Mouse (Mus musculus) intestine, postnatal 0 days (tissue): Measurements from ENCODE around the gene Cntn6. TPM values are rescaled to one million over a fixed set of nuclear protein-coding genes. Genes with fewer than 3 reads are reported as not detected.
A peak's percentile ranks its signal among the peaks of the same experiment; 100 is the strongest.

Experiments
- ATAC-seq: fragments of 200-750 bp; cut with Nextera tagmentation; 2 replicates; pipeline ENCODE4 v1.8.0; 2017; ENCODE audit warnings: mild to moderate bottlenecking, moderate TSS enrichment, moderate library complexity
- H3K27ac ChIP-seq: fragments of 300-500 bp; sonication (generic); 2 replicates; pipeline ENCODE4 v1.5.1; 2014; ENCODE audit warnings: mild to moderate bottlenecking, low read depth, low read length, moderate library complexity
- H3K27me3 ChIP-seq: fragments of 300-500 bp; sonication (generic); replicated peaks from 2 replicates; pipeline ENCODE4 v1.6.1; 2014; ENCODE audit warnings: low read length, mixed read lengths; ENCODE audit not compliant: control insufficient read depth, insufficient read depth
- H3K36me3 ChIP-seq: fragments of 300-500 bp; sonication (generic); 2 replicates; pipeline ENCODE4 v1.6.1; 2014; ENCODE audit warnings: mild to moderate bottlenecking, moderate library complexity; ENCODE audit not compliant: control insufficient read depth, insufficient read depth
- H3K4me1 ChIP-seq: fragments of 300-500 bp; sonication (generic); replicated peaks from 2 replicates; pipeline ENCODE4 v1.6.1; 2014; ENCODE audit warnings: antibody characterized with exemption, low read length, mixed read lengths; ENCODE audit not compliant: control insufficient read depth, insufficient read depth
- H3K4me2 ChIP-seq: fragments of 300-500 bp; sonication (generic); replicated peaks from 2 replicates; pipeline ENCODE4 v1.6.1; 2014; ENCODE audit warnings: low read depth, mild to moderate bottlenecking, moderate library complexity
- H3K4me3 ChIP-seq: fragments of 300-500 bp; sonication (generic); 2 replicates; pipeline ENCODE4 v1.5.1; 2014; ENCODE audit warnings: low read depth, low read length
- H3K9ac ChIP-seq: fragments of 300-500 bp; sonication (generic); 2 replicates; pipeline ENCODE4 v1.6.1; 2014; ENCODE audit warnings: mild to moderate bottlenecking, low read depth, low read length
- H3K9me3 ChIP-seq: fragments of 300-500 bp; sonication (generic); 2 replicates; pipeline ENCODE4 v1.6.1; 2016; ENCODE audit warnings: mixed run types; ENCODE audit not compliant: control insufficient read depth
- CTCF ChIP-seq: sonication (generic); IDR thresholded peaks from 2 replicates; pipeline ENCODE4 v1.5.1; 2016; ENCODE audit warnings: low read depth, mild to moderate bottlenecking, control low read depth, antibody characterized with exemption, moderate library complexity
- whole genome bisulfite sequencing: fragments of 180-500 bp; shearing (Covaris S2); extraction: QIAGEN DNeasy Blood & Tissue Kit; methylation state at CpG from one replicate; pipeline ENCODE4 v1.1.7; 2014; 5-methylcytosine and 5-hydroxymethylcytosine counted together
- polyA plus RNA-seq: library from polyadenylated mRNA; unstranded; fragments of >200 nt; fragmentation: Nextera tagmentation; extraction: Ambion mirVana; gene quantifications from 2 replicates; pipeline ENCODE4 v1.2.1, GENCODE M21; 2015

Gene Cntn6
- polyA plus RNA-seq: 0.20 and 0.27 TPM in 2 replicates

DNA sequence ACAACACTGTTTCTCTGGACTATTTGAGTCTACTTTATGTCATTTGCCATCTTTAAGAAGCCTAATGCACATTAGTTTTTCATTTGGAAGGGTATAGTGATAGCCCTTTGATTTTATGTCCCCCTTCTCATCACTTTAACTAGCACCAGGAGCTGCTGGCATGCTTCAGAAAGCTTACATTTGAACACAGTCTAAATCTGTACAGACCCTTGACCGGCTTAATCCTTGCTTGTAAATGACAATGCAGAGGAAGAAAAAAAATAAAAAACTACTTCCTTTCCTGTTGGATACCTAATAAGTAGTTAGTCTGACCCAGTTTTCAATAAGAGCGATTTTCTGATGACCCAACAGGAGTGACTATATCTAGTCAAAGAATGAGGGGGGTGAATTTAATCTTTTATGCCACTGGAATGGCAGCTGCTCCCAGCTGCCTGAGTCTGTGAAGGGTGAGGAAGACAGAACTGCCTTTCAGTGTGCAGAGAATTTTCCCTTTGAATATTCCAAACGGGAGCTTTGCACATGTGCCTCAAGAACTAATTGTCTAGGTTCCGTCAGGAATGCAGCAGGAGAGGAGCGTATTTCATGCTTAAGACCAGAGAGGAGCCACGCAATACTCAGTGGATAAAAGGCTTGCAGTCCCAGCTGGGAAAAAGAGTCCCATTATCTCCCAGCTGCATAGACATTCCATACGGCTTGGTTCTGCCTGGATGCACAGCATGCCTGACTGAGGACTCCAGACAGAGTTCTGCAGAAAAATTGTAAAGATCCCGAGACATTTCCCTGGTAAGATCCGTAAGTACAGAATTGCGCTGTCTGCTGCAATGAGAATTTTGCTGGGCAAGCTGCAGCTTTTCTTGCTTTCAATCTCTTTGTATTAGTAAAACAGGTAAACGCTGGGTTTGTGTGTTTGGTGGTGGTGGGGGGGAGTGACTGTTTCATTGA lies at the start of gene Cntn6:
TSS of gene Cntn6 (plus strand) at position 301 of the 942 bp plus-strand sequence.
- Histone ChIP-seq H3K9me3 (no peaks in the 10 kb centered on the region), H3K4me2 (0 out of 2 replicates have a peak within 1 kb of the TSS, but pooled peaks have one; percentile 9), H3K36me3 (no peaks in the 10 kb centered on the region), H3K4me1 (no peaks in the 10 kb centered on the region), H3K9ac (no peak within 1 kb of the TSS), H3K4me3 (no peak within 1 kb of the TSS), H3K27ac (no peak within 1 kb of the TSS), H3K27me3 (no peaks in the 10 kb centered on the region)
- TF ChIP-seq CTCF: no peak
- WGBS: 57% methylated on average over 11 of the region's 11 CpGs
- no peak for ATAC-seq

DNA sequence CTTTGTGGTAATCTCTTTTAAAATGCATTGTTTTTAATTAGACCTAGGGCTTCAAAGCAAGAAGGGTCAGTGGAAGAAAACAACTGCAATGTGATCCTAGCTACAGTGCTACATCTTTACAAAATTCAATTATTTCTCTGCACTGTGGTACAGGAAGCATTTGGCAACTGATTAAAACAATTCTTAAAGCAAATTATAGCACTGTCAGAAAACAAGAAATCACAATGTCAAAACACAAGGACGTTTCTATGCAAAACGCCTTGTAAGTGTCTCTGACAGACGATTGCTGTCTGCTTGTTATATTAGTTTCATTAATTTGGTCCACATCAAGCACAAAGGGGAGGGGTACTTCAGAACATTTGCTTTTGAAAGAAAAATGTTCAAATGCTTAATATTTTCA lies 48.9 kb upstream of the Cntn6 start:
- Histone ChIP-seq H3K4me3 (no peak overlapping the region), H3K9me3 (no peaks in the 10 kb centered on the region), H3K27ac (no peak overlapping the region), H3K4me1 (no peaks in the 10 kb centered on the region), H3K27me3 (no peaks in the 10 kb centered on the region), H3K4me2 (no peak overlapping the region), H3K36me3 (no peaks in the 10 kb centered on the region), H3K9ac (no peak overlapping the region)
- 66% methylated on average over 3 of the region's 3 CpGs for WGBS
- ATAC-seq: no peak
- TF ChIP-seq CTCF: no peak

DNA sequence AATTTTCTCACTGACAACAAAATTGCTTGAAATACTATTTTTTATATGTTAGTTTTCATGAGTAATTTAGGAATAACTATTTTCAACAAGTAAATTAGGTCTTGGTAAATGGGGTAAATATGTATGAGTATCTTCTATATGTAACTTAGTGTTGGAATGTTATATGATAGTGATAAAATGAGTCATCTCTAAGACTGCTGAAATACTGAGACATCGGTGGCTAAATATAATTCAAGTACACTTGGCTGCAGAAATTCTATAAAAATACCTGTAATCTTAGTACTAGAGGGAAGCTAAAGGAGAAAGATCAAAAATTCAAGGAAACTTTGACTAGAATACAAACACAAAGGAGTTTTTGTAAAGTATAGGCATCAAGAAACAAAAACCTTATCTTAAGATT lies 21.9 kb upstream of the Cntn6 start:
- no peak for TF ChIP-seq CTCF
- Histone ChIP-seq H3K9ac (no peak overlapping the region), H3K4me2 (no peak overlapping the region), H3K27ac (no peak overlapping the region), H3K4me3 (no peak overlapping the region), H3K4me1 (no peaks in the 10 kb centered on the region), H3K9me3 (no peaks in the 10 kb centered on the region), H3K36me3 (no peaks in the 10 kb centered on the region), H3K27me3 (no peaks in the 10 kb centered on the region)
- no peak for ATAC-seq
- 89% methylated on average over 1 of the region's 1 CpGs for whole genome bisulfite sequencing

DNA sequence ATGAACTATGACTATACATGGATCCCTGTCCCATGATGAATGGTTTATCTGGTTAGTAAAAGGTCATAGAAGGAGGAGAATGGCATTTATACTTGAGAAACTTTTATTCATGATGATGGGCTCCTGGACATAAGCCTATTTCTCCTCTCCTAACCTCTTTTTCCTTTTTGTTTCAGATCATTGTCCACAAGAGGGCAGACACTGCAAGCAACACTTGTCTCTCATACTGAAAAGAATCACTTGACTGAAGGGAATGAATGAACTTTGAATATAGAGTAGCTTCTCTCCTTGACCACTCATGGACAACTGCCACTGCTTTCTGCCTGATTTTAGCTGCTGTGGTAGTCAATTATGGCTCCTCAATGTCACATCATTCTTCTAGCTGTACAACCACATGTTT lies 13.3 kb upstream of the Cntn6 start:
- no peak overlapping the region for H3K4me2 ChIP-seq
- ATAC-seq: no peak
- no peaks in the 10 kb centered on the region for H3K27me3 ChIP-seq
- no peak overlapping the region for H3K4me3 ChIP-seq
- H3K9ac ChIP-seq: no peak overlapping the region
- H3K4me1 ChIP-seq: no peaks in the 10 kb centered on the region
- H3K27ac ChIP-seq: no peak overlapping the region
- no peaks in the 10 kb centered on the region for H3K9me3 ChIP-seq
- TF ChIP-seq CTCF: peak; percentile 61
- no peaks in the 10 kb centered on the region for H3K36me3 ChIP-seq

DNA sequence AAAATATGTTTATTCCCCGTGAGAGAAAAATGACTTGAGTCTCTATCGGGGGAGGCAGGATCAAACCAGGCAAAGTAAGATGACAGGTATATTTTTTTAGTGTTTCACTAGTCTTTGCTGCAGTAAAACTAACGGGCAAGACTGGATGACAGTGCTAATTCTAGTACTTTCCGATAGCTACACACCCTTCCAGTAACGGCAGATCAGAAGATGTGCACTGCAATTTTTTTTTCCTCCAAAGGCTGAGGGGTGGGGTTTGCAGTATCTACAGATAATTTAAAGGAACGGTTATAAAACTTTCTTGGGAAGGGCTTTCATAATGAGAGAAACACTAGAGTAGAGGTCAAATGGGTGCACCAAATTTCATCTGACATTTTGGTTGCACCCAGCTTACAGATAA lies 869 bp downstream of the Cntn6 start:
- Histone ChIP-seq H3K9me3 (no peaks in the 10 kb centered on the region), H3K4me1 (no peaks in the 10 kb centered on the region), H3K9ac (no peak overlapping the region), H3K27me3 (no peaks in the 10 kb centered on the region), H3K36me3 (no peaks in the 10 kb centered on the region), H3K4me3 (no peak overlapping the region), H3K4me2 (0 out of 2 replicates have a peak overlapping the region, but pooled peaks have one; percentile 9), H3K27ac (no peak overlapping the region)
- no peak for ATAC-seq
- 48% methylated on average over 6 of the region's 6 CpGs for WGBS
- TF ChIP-seq CTCF: no peak

DNA sequence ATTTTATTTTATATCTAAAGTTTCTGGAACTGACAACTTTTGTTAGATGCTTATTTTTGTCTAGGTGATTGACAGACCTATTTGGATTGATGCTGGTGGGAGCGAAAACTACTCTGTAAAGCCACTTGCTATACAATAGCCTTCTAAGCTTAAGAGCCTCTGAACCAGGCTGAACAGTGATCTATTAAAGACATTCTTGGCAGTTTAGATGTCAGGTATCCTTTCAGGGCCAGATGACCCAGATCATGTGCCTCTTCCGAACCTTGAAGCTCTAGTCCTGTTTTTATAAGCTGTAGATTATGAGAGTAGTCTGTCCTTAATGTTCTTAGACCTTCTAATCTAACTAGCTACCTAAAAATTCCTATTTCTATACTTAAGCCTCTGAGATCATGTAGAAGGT lies 3.2 kb downstream of the Cntn6 start:
- Histone ChIP-seq H3K9me3 (no peaks in the 10 kb centered on the region), H3K4me2 (no peak overlapping the region), H3K27ac (no peak overlapping the region), H3K4me3 (no peak overlapping the region), H3K27me3 (no peaks in the 10 kb centered on the region), H3K9ac (no peak overlapping the region), H3K36me3 (no peaks in the 10 kb centered on the region), H3K4me1 (no peaks in the 10 kb centered on the region)
- WGBS: 92% methylated on average over 2 of the region's 2 CpGs
- no peak for TF ChIP-seq CTCF
- no peak for ATAC-seq
